Mouse (Mus musculus): ENCODE measurements around the gene Nrg4.

- no peak for TF ChIP-seq CTCF (conservative IDR thresholded peaks at IDR 0.05; ENCODE audit: insufficient read depth, insufficient read length, low read depth, low read length)
- no peak for TF ChIP-seq POLR2A (IDR thresholded peaks at IDR 0.05; ENCODE audit: low read depth, low read length)
These were observed 19.1 kb downstream of the Nrg4 start for GRCm38 (mm10) chr9:55307557-55307956.

All from kidney, adult 2 months (tissue).